Mouse (Mus musculus) hindlimb bud, embryonic 11.5 days (tissue): ENCODE measurements around the gene Caml.
"Not testable (repeated sequence)": the region's sequence is repeated elsewhere in the genome, so short reads cannot be mapped to it uniquely, and the experiment has no call there.

Experiments
- DNase-seq: peaks from one replicate; pipeline ENCODE4 v3.0.0-alpha.2; 2012; ENCODE audit warnings: low read depth, low spot score; ENCODE audit errors: extremely low spot score

The Caml gene

DNA sequence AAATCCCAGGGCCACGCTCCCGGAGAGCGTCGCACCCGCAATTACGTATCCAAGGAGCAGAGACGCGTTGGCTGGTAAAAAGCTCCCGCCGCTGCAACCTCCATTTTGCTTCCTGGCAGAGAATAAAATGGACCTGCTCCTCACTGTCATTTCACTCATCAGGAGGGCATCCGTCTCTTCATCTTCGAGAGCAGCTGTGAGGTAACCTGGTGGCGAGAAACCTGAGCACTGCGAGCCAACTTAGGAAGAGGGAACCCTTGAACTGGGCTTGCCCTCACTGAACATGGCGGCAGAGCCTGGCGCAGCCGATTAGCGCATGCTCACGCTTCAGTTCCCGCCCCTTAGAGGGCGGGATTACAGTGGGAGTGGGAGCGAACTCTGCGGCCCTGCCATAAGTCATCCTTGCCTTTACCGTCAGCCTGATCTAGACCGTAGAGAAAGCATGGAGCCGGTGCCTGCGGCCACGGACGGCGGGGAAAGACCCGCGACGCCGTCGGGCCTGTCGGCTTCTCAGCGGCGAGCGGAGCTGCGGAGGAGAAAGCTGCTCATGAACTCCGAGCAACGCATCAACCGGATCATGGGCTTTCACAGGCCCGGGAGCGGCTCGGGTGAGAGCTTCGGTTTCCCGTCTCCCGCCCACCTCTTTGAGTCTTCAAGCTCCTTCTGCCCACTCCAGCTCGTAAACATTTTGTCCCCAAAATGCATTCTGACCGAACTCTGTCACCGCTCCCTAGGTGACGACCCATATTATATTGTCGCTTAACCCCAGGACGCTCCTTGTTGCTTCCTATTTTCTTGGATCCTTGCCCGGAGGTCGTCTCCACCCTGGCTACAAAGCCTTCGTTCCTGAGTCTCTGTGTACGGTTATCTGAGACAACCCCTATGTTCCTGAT is at the start of gene Caml:
Gene Caml (plus strand): TSS at position 357 of the 893 bp plus-strand sequence.
- peak; percentile 96 for DNase-seq

DNA sequence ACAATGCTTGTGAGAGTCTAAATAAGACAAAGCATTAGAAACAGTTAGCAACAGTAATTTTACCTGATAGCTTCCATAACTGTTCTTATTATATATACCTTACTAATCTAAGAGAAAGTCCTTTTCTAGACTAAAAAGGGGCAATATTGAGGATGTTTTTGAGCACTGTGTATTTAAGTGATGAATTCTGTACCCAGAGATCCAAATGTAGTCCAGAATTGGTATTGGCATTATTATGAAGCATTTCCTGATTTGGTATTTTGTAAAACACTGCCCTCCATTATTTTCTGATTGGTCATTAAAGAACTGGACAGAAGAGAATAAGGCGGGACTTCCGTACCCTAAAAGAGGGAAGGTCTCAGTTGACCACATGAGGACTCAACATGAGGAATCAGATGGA is 49.4 kb upstream of the Caml start, which contains the start of gene Tmed9:
Gene Tmed9 (plus strand): TSS at position 301 of the 400 bp plus-strand sequence.
- no peak for DNase-seq

DNA sequence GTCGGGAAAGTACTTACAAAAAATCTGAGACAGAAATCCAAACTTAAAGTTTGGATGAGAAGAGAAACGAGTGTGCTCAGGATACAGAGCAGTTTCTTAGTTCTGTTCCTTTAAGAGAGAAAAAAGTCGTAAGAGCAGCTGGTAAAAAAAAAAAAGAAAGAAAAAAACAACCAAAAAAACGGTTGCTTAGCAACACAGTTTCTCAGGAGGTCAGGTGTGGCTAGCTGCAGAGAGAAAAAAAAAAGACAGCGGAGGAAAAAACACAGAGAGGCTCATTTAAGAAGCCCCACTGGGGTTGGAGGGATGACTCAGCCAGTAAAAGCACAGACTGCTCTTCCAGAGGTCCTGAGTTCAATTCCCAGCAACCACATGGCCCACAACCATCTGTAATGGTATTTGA is 48.5 kb upstream of the Caml start:
- no peak for DNase-seq

- DNase-seq: no peak
These were observed 46.9 kb upstream of the Caml start for GRCm38 (mm10) chr13:55575932-55576331.

DNA sequence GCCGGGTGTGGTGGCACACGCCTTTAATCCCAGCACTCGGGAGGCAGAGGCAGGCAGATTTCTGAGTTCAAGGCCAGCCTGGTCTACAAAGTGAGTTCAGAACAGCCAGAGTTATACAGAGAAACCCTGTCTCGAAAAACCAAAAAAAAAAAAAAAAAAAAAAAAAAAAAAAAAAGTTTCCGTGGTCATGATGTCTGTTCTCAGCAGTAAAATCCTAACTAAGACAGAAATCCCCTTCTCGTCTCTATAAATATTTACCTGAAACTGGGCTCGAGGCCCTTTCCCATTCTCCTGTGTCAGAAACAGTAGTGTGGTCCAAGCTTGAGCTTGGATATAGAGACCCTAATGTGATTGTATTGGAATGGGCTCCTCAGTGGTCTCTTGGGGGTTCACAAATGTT is 45.9 kb upstream of the Caml start:
- not testable (repeated sequence) for DNase-seq

DNA sequence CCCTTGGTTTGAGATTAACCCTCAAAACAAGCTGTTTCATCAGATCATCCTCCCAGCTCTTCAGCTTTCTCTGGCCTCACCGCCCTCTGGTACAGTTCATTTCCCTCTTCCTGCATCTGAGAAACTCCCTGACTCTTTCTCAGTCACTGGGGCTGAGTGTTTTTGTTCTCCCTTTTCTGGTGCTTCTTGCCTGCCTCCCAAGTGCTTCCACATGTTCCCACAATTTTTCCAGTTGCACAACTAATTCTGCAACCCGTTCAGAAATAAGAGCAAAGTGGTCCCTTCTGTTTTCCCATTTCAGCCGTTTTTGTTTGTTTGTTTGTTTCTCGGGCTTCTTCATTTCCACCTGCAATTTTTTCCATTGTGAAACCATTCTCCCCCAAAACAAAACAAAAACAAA is 44.7 kb upstream of the Caml start:
- DNase-seq: no peak

DNA sequence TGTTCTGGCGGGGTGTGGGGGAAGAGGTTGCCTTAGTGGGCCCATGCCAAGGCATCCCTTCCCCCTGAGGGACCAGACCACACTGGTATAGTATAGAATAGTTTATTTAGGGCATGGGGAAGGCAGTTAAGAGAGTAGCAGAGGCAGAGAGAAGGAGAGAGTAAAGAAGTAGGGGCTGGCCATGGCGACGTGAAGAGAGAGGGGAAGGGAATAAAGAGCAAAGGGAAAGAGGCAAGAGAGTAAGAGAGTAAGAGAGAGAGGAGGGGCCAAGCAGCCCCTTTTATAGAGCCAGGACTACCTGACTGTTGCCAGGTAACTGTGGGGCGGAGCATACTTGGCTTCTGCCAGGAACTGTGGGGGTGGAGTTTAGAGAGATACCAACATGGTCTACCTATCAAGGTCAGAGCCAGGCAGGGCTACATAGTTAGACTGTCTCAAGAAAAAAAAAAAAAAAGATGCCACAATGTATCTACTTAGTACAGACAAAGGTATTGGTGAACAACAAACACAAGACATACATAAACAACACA is 30.8 kb upstream of the Caml start:
- no peak for DNase-seq

GRCm38 (mm10) chr13:55592512-55593253 is 30.1 kb upstream of the Caml start:
- DNase-seq: peak; percentile 87

DNA sequence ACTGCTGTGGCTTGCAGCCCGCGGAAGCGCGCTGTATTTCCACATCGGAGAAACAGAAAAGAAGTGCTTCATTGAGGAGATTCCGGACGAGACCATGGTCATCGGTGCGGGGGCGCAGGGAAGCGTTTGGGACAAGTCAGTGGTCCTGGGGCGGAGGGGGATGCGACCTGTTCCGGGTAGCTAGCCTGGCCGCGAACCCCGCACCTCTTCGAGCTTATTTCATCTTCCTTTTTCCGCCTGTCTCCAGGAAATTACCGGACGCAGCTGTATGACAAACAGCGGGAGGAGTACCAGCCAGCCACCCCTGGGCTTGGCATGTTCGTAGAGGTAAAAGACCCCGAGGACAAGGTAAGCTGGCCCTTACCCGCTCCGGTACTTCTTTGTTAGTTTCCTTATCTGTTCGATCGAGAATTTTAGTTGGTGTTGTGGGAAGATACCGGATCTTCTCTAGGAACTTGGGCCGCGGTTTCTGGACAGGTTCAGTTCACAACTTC is 29.5 kb upstream of the Caml start:
- no peak for DNase-seq

DNA sequence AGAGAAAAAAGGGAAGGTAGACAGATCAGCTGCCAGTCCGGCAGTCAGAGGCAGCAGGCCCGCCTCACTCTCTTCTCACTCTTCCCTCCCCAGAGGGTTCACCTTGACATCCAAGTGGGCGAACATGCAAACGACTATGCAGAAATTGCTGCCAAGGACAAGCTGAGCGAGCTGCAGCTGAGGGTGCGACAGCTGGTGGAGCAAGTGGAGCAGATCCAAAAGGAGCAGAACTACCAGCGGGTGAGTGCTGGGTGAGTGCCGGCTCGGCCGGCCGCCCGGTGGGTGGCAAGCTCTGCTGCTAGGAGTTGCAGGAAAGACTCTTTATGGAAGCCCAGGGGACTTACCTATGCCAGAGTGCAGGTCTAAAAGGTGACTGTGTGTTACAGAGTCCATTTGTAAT is 27.4 kb upstream of the Caml start:
- DNase-seq: no peak

DNA sequence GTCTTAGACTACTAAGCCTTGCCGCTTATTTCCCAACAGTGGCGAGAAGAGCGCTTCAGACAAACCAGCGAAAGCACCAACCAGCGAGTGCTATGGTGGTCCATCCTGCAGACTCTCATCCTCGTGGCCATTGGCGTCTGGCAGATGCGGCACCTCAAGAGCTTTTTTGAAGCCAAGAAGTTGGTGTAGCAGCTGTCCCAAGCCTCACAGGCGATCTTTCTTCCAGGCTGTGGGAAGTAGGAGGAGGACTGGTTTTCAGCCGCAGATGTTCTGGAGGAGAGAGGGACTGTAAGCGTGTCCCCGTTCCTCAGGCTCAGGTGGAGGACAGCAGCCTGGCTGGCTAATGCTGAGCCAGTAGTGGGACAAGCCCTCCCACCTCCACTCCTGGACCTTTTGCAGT is 26.0 kb upstream of the Caml start:
- no peak for DNase-seq

DNA sequence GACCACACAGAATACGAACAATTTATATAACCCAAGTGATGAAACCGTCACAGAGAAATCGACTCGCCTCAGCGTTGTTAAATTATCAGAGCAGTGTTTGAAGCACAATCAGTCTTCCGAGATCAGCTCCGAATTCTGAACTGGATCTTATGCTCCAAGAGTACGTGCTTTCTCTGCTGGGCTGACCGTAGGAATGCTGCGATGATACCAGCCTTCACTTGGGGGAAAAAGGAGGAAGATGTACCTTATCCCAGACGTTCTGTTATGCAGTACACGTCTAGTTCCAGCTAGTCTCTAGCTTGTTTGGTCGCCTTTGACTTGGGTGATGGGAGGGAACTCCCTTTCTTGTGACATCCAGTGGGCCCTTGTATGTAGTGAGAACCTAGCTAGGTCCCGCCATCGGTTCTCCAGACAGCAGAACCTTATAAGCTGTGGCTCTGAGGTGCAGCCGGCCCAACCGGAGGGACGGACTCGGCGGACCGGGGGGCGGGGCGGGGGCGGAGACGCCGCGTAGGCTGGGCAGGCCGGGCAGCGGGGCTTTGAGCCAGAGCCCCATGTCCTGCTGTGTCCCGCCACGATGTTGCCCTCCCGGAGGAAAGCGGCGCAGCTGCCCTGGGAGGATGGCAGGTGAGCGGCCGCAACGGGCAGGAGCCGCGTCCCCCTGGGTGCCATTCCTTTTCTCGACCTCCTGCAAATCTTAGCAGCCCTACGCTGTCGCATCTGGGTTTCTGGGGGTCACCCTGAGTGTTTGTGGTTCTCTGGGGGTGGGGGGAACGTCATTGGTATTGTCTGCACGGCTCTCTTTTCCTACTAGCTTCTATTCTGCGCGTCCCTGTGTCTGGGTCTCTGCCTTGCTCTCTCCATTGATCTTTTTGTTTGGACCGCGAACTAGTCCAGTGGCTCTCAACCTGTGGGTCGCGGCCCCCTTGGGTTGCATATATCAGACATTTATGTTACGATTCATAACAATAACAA is 23.0 kb upstream of the Caml start, which contains the start of gene B4galt7:
Gene B4galt7 (plus strand): TSS at position 331 of the 975 bp plus-strand sequence.
- DNase-seq: no peak

- DNase-seq: no peak
These were observed 22.1 kb upstream of the Caml start for GRCm38 (mm10) chr13:55600657-55601056.

GRCm38 (mm10) chr13:55601611-55602010 is 21.2 kb upstream of the Caml start:
- no peak for DNase-seq

DNA sequence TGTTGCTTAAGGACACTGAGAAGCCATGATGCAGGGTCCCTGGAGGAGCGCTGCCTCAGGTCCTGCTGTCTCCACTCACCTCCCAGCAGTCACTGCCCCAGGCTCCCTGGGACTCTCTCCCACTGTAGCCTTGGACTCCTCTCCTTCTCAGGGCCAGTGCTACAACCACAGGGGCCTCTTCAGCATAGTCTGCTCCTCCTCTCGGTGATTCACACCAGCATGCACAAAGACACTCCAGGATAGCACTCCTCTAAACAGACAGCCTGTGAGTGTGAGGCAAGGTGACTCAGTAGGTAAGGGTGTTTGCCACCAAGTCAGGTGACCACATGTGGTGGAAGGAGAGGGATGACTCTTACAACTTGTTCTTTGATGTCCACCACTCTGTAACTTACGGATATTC is 18.2 kb upstream of the Caml start:
- no peak for DNase-seq

- no peak for DNase-seq
These were observed 15.7 kb upstream of the Caml start for GRCm38 (mm10) chr13:55606899-55607623.

- no peak for DNase-seq
These were observed 15.2 kb upstream of the Caml start for GRCm38 (mm10) chr13:55607624-55608006.

DNA sequence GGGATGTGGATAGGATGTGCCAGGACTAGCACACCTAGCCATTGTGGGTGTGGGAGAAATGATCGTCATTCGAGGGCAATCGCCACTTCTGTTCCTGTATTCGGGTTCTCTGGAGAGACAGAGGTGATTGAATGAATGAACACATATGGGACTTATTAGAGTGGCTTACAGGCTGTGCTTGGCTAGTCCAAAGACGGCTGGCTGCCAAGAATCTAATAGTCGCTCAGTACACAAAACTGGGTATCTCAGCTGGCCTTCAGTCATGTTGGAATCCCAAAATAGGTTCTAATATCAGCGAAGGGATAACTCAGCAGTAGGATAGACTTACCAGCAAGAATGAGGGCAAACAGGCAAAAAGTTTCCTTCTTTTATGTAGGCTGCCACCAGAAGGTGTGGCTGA is 10.8 kb upstream of the Caml start:
- no peak for DNase-seq

DNA sequence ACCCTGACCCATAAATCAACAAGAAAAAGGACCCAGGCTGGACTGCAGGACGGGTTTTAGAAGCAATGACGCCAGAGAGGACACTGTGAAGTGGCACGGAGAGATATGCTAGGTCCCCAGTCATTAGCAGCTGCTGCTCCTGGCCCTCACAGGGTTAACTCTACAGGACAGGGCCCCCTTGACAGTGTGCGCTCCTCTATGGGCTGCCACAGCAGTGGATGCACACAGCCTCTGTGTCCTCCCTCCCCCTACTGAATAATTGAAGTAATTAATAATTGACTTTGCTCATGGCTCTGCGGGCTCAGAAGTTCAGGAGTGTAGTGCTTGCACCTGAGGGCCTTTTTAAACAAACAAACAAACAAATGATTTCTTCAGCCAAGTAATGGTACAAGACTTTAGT is 9.3 kb upstream of the Caml start:
- no peak for DNase-seq

DNA sequence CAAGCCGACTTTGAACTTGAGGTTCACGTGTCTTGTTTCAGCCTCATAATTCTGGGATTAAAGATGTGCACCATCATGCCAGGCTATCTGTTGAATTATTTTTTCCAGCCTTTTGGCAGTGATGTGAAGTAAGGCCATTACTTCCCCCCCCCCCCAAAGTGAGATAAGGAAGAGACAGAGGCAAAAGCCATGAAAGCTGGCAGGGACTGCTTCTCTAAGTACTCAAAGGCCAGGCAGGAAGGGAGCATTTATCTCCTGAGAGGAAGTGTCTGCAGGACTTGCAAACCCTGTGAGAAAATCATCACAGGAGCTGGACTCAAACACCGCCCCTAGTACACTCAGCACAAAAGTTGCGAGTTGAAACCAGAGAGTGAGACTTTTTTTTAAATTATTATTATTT is 3.5 kb upstream of the Caml start:
- no peak for DNase-seq
